Mouse (Mus musculus): ENCODE results near the gene Sipa1l3.

Gene Sipa1l3

DNA sequence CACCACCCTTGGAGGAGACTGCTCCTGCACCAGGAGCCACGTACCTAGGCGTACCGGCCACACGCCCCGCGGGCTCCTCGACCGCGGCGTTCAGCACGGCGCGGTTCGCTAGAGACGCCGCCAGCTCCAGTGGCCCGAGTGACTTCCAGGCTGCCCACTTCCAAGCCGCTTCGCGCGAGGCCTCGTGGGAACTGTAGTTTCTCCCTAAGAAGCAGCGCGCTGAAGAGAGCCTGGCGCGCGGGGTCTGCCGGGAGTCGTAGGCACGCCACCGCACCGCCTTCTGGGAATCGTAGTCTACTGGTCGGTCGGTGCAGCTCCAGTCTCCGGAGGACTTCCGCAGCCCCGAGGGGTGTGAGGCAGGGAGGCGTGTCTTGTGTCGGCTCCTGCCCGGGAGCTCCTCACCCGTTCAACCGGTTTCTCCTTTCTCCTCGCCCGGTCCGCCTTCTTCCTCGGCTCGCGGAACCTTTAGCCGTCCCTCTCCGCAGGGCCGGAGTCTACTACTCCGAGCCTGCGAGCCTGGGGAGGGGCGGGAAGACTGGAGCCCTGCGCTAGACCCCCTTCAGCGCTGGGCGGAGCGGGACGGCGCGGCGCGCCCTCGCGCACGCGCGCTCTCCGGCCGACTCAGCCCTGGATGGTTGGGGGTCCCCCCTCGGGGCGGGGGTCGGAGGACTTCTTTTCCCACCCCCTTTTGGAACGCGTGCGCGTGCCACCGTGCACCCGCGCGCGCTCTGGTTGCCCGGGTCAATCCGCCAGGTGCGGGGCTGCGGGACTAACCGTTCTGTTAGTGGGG, at the start of gene Sipa1l3:
Gene Sipa1l3 (minus strand): TSS at position 221 of the 790 bp plus-strand sequence.
- peak; percentile 95 to 98 for DNase-seq (ENCODE audit: low spot score in 2 of 2)

- DNase-seq (ENCODE audit: low spot score in 2 of 2) = no peak
These were observed 44.6 kb upstream of the Sipa1l3 start for GRCm38 (mm10) chr7:29563006-29563405.

- no peak for DNase-seq (ENCODE audit: low spot score in 2 of 2)
These were observed 42.6 kb upstream of the Sipa1l3 start for GRCm38 (mm10) chr7:29561046-29561445.

DNA sequence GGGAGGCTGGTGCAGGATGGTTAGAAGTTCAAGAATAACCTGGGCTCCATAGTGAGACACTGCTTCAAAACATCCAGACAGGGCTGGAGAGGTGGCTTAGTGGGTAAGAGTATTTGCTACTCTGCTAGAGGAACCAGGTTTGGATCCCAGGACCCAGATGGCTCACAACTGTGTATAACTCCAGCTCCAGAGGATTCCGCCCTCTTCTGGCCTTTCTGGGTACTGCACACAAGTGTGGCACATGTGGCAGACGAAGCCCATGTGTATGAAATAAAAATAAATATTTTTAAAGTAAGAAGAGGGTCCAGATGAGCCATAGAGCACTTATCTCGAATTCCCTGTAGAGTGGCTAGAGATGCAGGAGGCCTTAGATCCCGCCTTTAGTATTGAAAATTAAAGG, 40.8 kb upstream of the Sipa1l3 start:
- DNase-seq (ENCODE audit: low spot score in 2 of 2) = no peak

DNA sequence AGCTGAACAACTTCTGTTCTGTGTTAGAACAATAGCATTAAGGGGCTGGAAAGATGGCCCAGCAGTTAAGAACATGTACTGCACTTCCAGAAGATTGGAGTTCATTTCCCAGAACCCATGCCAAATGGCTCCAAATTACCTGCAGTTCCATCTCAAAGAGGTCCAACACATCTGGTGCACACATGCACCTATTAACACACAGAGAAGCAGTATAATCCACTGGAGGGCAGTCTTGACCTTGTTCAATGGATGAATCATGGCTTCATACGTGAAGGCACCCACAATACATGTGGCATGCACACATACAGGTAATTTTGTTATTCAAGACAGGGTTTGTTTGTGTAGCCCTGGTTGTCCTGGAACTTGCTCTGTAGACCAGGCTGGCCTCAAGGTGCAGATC, 40.3 kb upstream of the Sipa1l3 start:
- no peak for DNase-seq (ENCODE audit: low spot score in 2 of 2)

- DNase-seq (ENCODE audit: low spot score in 2 of 2) = no peak
These were observed 37.8 kb upstream of the Sipa1l3 start for GRCm38 (mm10) chr7:29556283-29556682.

GRCm38 (mm10) chr7:29555521-29555920, 37.1 kb upstream of the Sipa1l3 start:
- no peak for DNase-seq (ENCODE audit: low spot score in 2 of 2)

- no peak for DNase-seq (ENCODE audit: low spot score in 2 of 2)
These were observed 36.6 kb upstream of the Sipa1l3 start for GRCm38 (mm10) chr7:29555051-29555450.

GRCm38 (mm10) chr7:29550691-29551090, 32.2 kb upstream of the Sipa1l3 start:
- DNase-seq (ENCODE audit: low spot score in 2 of 2) = no peak

DNA sequence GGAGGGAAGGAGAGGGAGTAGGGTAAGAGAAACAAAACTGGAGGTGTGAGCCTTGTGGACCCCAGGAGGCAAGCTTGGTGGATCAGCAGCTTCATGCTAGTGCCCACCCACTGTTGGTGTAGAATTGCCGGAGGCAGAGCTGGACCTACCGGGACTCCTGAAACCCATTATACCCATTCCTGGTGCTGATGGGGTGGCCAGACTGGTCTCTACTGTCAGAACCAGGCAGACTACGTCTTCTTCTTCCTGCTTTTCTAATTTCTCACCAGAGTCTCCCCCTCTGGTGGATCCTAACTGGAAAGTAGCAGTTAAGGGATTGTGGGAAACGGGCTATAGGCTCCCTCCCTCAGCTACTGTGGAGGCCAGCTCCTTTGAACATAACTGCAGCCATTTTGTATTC, 23.2 kb upstream of the Sipa1l3 start:
- DNase-seq (ENCODE audit: low spot score in 2 of 2) = no peak

GRCm38 (mm10) chr7:29541186-29541585, 22.7 kb upstream of the Sipa1l3 start:
- no peak for DNase-seq (ENCODE audit: low spot score in 2 of 2)

- DNase-seq (ENCODE audit: low spot score in 2 of 2) = no peak
These were observed 22.2 kb upstream of the Sipa1l3 start for GRCm38 (mm10) chr7:29540631-29541030.

- peak; percentile 53 to 61 for DNase-seq (ENCODE audit: low spot score in 2 of 2)
These were observed 5.3 kb upstream of the Sipa1l3 start for GRCm38 (mm10) chr7:29523700-29524099.

GRCm38 (mm10) chr7:29521841-29522575, 3.6 kb upstream of the Sipa1l3 start:
- DNase-seq (ENCODE audit: low spot score in 2 of 2) = peak; percentile 48 to 74

DNA sequence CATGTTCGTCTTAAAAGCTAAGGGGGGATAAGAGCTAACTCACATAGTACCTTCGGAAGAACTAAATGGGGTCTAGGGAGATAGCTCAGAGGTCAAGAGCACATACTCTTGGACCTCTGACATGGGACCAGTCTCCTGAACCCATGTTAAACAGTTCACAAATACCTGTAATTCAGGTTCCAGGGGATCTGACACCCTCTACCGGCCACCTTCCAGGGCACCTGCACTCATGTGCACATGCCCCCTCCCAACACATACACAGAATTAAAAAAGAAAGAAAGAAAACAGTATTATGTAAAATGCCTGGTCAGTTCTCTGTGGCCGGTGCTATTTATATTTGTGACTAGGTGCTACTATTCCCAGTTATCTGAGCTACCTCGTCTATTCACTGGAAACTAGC, 2.9 kb upstream of the Sipa1l3 start:
- DNase-seq (ENCODE audit: low spot score in 2 of 2) = no peak

DNA sequence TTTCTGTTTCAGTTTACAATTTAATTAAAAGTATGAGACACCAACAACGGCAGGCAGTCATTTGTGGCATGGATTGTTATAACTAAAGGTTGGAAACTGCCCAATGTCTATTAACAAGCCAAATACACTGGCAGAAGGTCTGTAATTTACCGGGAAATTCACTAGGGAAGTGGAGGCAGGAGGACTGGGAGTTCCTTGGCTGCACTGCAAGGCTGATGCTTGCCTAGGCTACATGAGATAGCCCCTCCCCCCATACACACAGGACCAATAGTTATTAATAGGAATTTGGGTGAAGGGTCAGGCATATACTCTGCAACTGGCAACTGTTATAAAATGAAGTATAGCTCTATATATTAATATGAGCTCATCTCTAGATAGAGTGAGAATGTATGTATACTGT, 2.4 kb upstream of the Sipa1l3 start:
- DNase-seq (ENCODE audit: low spot score in 2 of 2) = no peak

DNA sequence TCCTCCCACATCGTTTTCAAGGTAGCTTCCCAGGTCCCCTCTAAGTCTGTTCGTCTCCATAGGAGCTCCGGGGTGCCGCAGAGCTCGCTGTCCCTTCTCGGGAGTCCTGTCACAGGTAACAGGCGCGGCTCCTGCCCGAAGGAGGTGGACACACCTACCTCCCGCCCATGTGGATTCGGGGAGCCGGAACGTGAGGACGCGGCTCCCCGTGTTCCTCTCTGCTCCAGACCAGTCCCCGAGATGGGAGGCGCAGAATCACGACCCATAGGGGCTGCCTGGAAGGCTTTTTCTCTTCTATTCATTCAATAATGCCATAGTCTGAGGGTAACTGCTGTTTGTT, 740 bp upstream of the Sipa1l3 start:
- no peak for DNase-seq (ENCODE audit: low spot score in 2 of 2)

GRCm38 (mm10) chr7:29518054-29518420, 404 bp downstream of the Sipa1l3 start:
- DNase-seq (ENCODE audit: low spot score in 2 of 2) = no peak

DNA sequence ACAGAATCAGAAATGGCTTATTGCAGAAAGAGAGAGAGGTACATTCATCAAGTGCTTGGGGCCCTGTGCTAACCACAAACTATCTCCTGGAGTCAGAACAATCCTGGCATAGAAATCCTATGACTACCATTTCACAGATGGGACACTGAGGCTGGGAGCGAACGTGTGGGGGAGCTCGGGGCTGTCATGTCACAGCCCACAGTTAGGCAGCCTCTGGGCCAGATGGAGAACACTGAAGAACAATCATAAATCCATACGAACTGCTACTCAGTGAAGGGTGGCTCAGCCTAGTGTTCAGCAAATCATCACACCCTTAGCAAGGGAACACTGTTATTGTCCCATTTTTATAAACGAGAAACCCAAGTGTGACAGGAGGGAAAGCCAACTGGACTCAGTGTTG, 1.3 kb downstream of the Sipa1l3 start:
- DNase-seq (ENCODE audit: low spot score in 2 of 2) = no peak

- no peak for DNase-seq (ENCODE audit: low spot score in 2 of 2)
These were observed 2.8 kb downstream of the Sipa1l3 start for GRCm38 (mm10) chr7:29515652-29516051.

- no peak for DNase-seq (ENCODE audit: low spot score in 2 of 2)
These were observed 5.7 kb downstream of the Sipa1l3 start for GRCm38 (mm10) chr7:29512729-29513128.

DNA sequence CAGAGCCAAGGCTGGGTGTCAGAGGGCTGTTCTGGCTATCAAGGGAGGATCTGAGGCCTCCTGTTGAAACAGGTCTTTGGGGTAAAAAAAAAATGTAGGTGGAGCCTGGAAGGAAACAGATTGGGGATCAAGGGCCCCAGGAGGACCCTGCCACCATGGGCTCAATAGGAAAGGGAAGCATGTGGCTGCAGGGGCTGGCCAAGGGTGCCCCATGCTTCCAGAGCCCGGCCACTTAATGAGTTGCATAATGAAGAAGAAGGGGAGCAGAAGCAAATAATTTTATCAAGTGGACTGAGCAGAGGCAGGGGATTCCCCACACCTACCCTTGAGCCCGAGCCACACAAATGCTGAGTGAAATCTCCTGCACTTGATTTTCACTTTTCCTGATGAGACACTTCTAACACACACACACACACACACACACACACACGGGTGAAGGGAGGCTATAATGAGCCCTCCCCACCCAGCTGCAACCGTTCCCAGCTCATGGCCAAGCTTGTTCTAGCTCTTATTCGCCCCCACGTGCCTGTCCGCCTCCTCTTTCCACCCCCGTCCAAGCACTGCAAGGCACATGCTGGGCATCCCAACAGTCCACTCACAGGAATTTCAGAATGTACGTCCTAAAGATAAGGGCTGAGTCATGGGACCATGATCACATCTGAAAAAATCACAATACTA, 6.7 kb downstream of the Sipa1l3 start:
- no peak for DNase-seq (ENCODE audit: low spot score in 2 of 2)

DNA sequence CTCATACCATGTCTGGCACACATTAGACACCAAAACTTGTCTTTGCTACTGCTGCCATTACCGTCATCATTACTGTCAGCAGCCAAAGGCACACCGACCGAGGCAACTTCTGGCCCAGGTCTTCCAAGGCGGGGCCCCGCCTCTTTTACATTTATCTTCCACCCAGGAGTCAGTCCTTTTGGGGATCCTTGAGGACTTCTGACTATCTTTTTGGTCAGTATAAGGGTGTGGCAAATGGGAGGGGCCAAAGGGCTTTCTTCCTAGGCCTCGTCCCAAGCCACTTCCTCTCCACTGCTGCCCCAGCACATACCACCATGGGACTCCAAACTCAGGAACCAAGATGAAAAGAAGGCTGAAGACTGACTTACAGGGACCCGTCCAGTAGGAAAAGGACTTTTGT, 9.9 kb downstream of the Sipa1l3 start:
- DNase-seq (ENCODE audit: low spot score in 2 of 2) = no peak
